Mouse (Mus musculus): Measurements from ENCODE around the gene Pabpn1.

DNA sequence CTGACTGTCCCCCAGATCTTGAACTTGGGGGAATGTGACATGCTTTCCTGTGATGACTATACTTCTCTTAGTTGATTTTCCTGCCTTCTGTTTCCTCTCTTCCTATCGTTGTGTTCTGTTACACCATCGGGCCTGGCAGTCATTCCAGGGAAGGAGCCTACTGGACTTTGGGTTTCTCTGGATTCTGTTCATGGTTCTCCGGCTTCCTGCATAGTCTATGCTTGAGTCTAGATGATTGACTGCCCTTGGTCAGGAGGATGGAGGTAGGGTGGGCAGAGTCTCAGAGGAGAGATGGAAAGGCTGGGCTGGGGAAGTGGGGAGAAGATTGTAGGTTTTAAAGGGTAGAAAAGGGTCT lies 47.9 kb downstream of the Pabpn1 start:
- no peak for TF ChIP-seq CTCF (conservative IDR thresholded peaks at IDR 0.05; ENCODE audit: low read length)
- TF ChIP-seq NANOG (IDR thresholded peaks at IDR 0.05; ENCODE audit: borderline replicate concordance, low read length): no peak
